9 mouse cellular contexts compared by ENCODE assay signal in genomic region chr14:67626181-67626580, GRCm38 (mm10).
"Had no signal": no experiment of that assay in that cellular context is flagged by ENCODE, and none has a peak within 500 bp of the region (broad histone marks: within the 10 kb centered on the region; RNA-seq: fewer than 3 reads in every experiment).

No protein-coding gene starts in this region.

- DNase-seq: lung, adult 18-20 months; lung, embryonic 14.5 days; lung, postnatal 10 days; lung, postnatal 4 days; midbrain, embryonic 14.5 days; right cerebral cortex, postnatal 14 days; thymus, adult 2 months; thymus, postnatal 25 days; thymus, postnatal 4 days had no signal
